Comparison of ENCODE assay signal across 15 mouse cellular contexts in genomic region chr2:53689223-53689880, GRCm38 (mm10).
DNase-seq lines count a peak whose midpoint lies in the region; ATAC-seq and TF ChIP-seq lines count a peak whose summit lies in the region.
"Had no signal": no experiment of that assay in that cellular context is flagged by ENCODE, and none has a peak within 500 bp of the region (broad histone marks: within the 10 kb centered on the region; RNA-seq: fewer than 3 reads in every experiment).

No protein-coding gene starts in this region.

- no peak; the same call in 1 of the 2 replicates for TF ChIP-seq CTCF in lung, embryonic 14.5 days (IDR thresholded peaks at IDR 0.05; ENCODE audit: low read depth)

- H3K9ac ChIP-seq in lung, embryonic 14.5 days = no peak overlapping the region
- no peak overlapping the region for H3K9ac ChIP-seq in stomach, embryonic 15.5 days
- H3K9ac ChIP-seq: liver, embryonic 12.5 days had no signal

- H3K4me1 ChIP-seq in lung, embryonic 14.5 days (ENCODE audit: insufficient read depth) = no peaks in the 10 kb centered on the region
- H3K4me1 ChIP-seq in stomach, embryonic 15.5 days = no peaks in the 10 kb centered on the region
- H3K4me1 ChIP-seq: liver, embryonic 12.5 days had no signal

- WGBS in lung, embryonic 14.5 days = 31% methylated on average over 3 of the region's 3 CpGs
- WGBS in stomach, embryonic 15.5 days = 28% methylated on average over 3 of the region's 3 CpGs

- no peaks in the 10 kb centered on the region for H3K9me3 ChIP-seq in lung, embryonic 14.5 days (ENCODE audit: low read depth, low read length)
- H3K9me3 ChIP-seq in stomach, embryonic 15.5 days = no peaks in the 10 kb centered on the region
- H3K9me3 ChIP-seq: liver, embryonic 12.5 days had no signal

- DNase-seq in frontal cortex, postnatal 10 days (ENCODE audit: low spot score in 2 of 2) = no peak
- DNase-seq in lung, embryonic 14.5 days = peak; percentile 5
- DNase-seq in lung, postnatal 14 days = no peak
- DNase-seq in embryo, embryonic 10 days (ENCODE audit: low spot score) = no peak
- no peak for DNase-seq in adrenal gland, adult 2 months
- DNase-seq: adrenal gland, postnatal 10 days; cerebellum, adult 9-10 months; kidney, adult 11 months; lung, postnatal 36 days had no signal

- H3K27ac ChIP-seq in lung, embryonic 14.5 days (ENCODE audit: low read depth) = no peak overlapping the region
- H3K27ac ChIP-seq in stomach, embryonic 15.5 days = peak overlapping the region; percentile 40; the same call in 1 of the 2 replicates
- H3K27ac ChIP-seq: liver, embryonic 12.5 days had no signal

- no peak overlapping the region for H3K4me2 ChIP-seq in lung, embryonic 14.5 days
- no peak overlapping the region for H3K4me2 ChIP-seq in stomach, embryonic 15.5 days
- H3K4me2 ChIP-seq: liver, embryonic 12.5 days had no signal

- H3K4me3 ChIP-seq in lung, embryonic 14.5 days (ENCODE audit: low read depth, low read length) = no peak overlapping the region
- no peak overlapping the region for H3K4me3 ChIP-seq in stomach, embryonic 15.5 days (replicated peaks)
- H3K4me3 ChIP-seq: erythroblast, embryonic 14.5 days; liver, embryonic 12.5 days had no signal

- H3K36me3 ChIP-seq in lung, embryonic 14.5 days (ENCODE audit: insufficient read depth) = no peaks in the 10 kb centered on the region
- H3K36me3 ChIP-seq in stomach, embryonic 15.5 days = no peaks in the 10 kb centered on the region
- H3K36me3 ChIP-seq: liver, embryonic 12.5 days had no signal

- peak; percentile 58 for ATAC-seq in frontal cortex, adult (ENCODE audit: low TSS enrichment)
- ATAC-seq in lung, embryonic 14.5 days (ENCODE audit: insufficient read depth) = peak; percentile 54; the same call in 1 of the 2 replicates
- ATAC-seq in megakaryocyte, adult 5-6 weeks (ENCODE audit: poor library complexity, severe bottlenecking) = peak; percentile 21; the same call in 1 of the 2 replicates
- ATAC-seq in stomach, embryonic 15.5 days (ENCODE audit: insufficient read depth, low FRiP score, low read depth) = peak; percentile 50; the same call in 1 of the 2 replicates
- ATAC-seq: liver, embryonic 12.5 days; Patski had no signal

- no peaks in the 10 kb centered on the region for H3K27me3 ChIP-seq in lung, embryonic 14.5 days (ENCODE audit: insufficient read depth, low read length)
- H3K27me3 ChIP-seq in stomach, embryonic 15.5 days (replicated peaks) = no peaks in the 10 kb centered on the region
- H3K27me3 ChIP-seq: liver, embryonic 12.5 days; Patski had no signal
